Mouse (Mus musculus): ENCODE measurements around the gene Rora.

- no peak for TF ChIP-seq FOSL1 (IDR thresholded peaks at IDR 0.05; ENCODE audit: insufficient read depth, low read length, poor library complexity, severe bottlenecking)
- no peak for TF ChIP-seq CTCF (IDR thresholded peaks at IDR 0.05; ENCODE audit: control insufficient read depth, insufficient read depth, insufficient read length)
- no peak for TF ChIP-seq MAX (IDR thresholded peaks at IDR 0.05)
- no peak for TF ChIP-seq USF1 (IDR thresholded peaks at IDR 0.05; ENCODE audit: low read depth)
- TF ChIP-seq CEBPB (IDR thresholded peaks at IDR 0.05; ENCODE audit: low read depth) = no peak
These were observed 700.6 kb downstream of the Rora start for GRCm38 (mm10) chr9:69354228-69354627.
